Mouse (Mus musculus): ENCODE results near the gene Gm17334. TPM values are rescaled to one million over a fixed set of nuclear protein-coding genes. Genes with fewer than 3 reads are reported as not detected.

Gene Gm17334
- polyA plus RNA-seq, 1 experiment from 2014 or later = not detected

- Histone ChIP-seq H3K4me3 (no peak overlapping the region), H3K9ac (no peak overlapping the region)
- 97% methylated on average over 2 of the region's 2 CpGs for WGBS
Observed at GRCm38 (mm10) chr11:53779808-53780207, 6.8 kb upstream of the Gm17334 start.

DNA sequence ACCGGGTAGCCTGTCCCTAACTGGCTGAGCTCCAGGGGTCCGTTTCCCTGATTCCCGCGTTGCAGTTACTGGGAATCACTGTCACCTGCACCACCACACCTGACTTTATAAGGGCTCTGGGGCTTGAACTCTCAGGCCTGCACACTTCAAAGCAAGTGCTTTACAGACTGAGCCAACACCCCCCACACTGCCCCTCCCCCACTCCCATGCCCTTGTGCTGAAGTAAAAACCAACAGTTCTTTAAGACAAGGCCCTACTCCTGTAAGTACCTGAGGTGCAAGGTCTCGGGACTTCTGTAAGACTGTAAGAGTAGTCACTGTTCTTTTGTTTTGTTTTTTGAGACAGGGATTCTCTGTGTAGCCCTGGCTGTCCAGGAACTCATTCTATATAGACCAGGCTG, 5.5 kb upstream of the Gm17334 start:
- no peak overlapping the region for H3K4me2 ChIP-seq
- no peak overlapping the region for H3K4me3 ChIP-seq
- H3K27me3 ChIP-seq = no peaks in the 10 kb centered on the region
- no peak overlapping the region for H3K9ac ChIP-seq
- 87% methylated on average over 5 of the region's 5 CpGs for WGBS
- no peaks in the 10 kb centered on the region for H3K9me3 ChIP-seq (replicated peaks)
- peaks cover 9% of the 10 kb centered on the region; the same call in 1 of the 2 replicates for H3K36me3 ChIP-seq (ENCODE audit: poor library complexity, severe bottlenecking)
- no peak overlapping the region for H3K27ac ChIP-seq
- ATAC-seq = no peak
- H3K4me1 ChIP-seq = no peaks in the 10 kb centered on the region

More at GRCm38 (mm10) chr11:53779808-53780207, 6.8 kb upstream of the Gm17334 start:
- ATAC-seq = no peak
- no peaks in the 10 kb centered on the region for H3K9me3 ChIP-seq (replicated peaks)
- H3K4me1 ChIP-seq = no peaks in the 10 kb centered on the region
- no peak overlapping the region for H3K4me2 ChIP-seq
- 0 out of 2 replicates have a peak, but pooled peaks cover 9% of the 10 kb centered on the region for H3K36me3 ChIP-seq (ENCODE audit: poor library complexity, severe bottlenecking)
- no peaks in the 10 kb centered on the region for H3K27me3 ChIP-seq
- no peak overlapping the region for H3K27ac ChIP-seq

- 81% methylated on average over 5 of the region's 5 CpGs for WGBS
- Histone ChIP-seq H3K27ac (no peak overlapping the region), H3K27me3 (no peaks in the 10 kb centered on the region), H3K4me1 (no peaks in the 10 kb centered on the region), H3K4me2 (no peak overlapping the region), H3K4me3 (no peak overlapping the region), H3K9ac (no peak overlapping the region), H3K36me3 (ENCODE audit: poor library complexity, severe bottlenecking) (peaks cover 9% of the 10 kb centered on the region; the same call in 1 of the 2 replicates), H3K9me3 (replicated peaks) (no peaks in the 10 kb centered on the region)
- ATAC-seq = no peak
Observed at GRCm38 (mm10) chr11:53777736-53778135, 4.7 kb upstream of the Gm17334 start.

DNA sequence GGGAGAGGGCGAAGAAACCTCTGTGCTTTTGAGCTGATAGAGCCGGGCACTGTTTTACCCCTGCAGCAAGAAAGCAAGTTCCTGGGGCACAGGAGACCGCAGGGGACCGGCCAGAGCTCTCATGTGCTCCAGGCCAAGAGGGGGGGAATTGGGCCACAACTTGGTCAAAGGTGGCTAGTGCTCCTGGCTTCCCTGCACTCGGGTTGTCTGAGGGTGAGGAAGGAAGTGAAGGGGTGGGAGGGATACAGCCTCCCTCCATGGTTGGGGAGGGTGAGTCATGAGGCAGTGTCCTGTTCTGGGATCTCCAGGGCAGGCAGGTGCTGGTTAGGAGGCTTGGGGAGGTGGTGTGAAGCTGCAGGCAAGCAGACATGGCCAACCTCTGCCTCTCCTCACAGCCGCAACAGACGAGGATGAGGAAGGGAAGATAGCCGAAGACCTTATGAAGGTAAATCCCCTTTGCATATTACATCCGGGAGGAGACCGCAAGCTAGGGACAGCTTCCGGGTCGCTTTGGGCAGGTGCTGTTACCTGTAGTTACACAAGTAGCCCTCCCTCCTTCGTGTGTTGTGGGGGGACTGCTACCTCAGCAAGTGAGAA, 1.8 kb upstream of the Gm17334 start:
- Histone ChIP-seq H3K9me3 (replicated peaks) (no peaks in the 10 kb centered on the region), H3K4me2 (no peak overlapping the region), H3K4me1 (0 out of 2 replicates have a peak, but pooled peaks cover 8% of the 10 kb centered on the region), H3K4me3 (no peak overlapping the region), H3K36me3 (ENCODE audit: poor library complexity, severe bottlenecking) (peaks cover 9% of the 10 kb centered on the region; the same call in 1 of the 2 replicates), H3K27ac (no peak overlapping the region), H3K9ac (no peak overlapping the region), H3K27me3 (peaks cover 11% of the 10 kb centered on the region; the same call in 1 of the 2 replicates)
- no peak for ATAC-seq
- 87% methylated on average over 13 of the region's 13 CpGs for WGBS

GRCm38 (mm10) chr11:53773641-53774360, 814 bp upstream of the Gm17334 start:
- H3K36me3 ChIP-seq (ENCODE audit: poor library complexity, severe bottlenecking) = peaks cover 9% of the 10 kb centered on the region; the same call in 1 of the 2 replicates
- no peak overlapping the region for H3K4me2 ChIP-seq
- no peak overlapping the region for H3K27ac ChIP-seq
- H3K4me1 ChIP-seq = 0 out of 2 replicates have a peak, but pooled peaks cover 12% of the 10 kb centered on the region
- ATAC-seq = no peak
- peaks cover 17% of the 10 kb centered on the region for H3K27me3 ChIP-seq
- no peak overlapping the region for H3K4me3 ChIP-seq
- 93% methylated on average over 16 of the region's 16 CpGs for WGBS
- no peaks in the 10 kb centered on the region for H3K9me3 ChIP-seq (replicated peaks)
- no peak overlapping the region for H3K9ac ChIP-seq

DNA sequence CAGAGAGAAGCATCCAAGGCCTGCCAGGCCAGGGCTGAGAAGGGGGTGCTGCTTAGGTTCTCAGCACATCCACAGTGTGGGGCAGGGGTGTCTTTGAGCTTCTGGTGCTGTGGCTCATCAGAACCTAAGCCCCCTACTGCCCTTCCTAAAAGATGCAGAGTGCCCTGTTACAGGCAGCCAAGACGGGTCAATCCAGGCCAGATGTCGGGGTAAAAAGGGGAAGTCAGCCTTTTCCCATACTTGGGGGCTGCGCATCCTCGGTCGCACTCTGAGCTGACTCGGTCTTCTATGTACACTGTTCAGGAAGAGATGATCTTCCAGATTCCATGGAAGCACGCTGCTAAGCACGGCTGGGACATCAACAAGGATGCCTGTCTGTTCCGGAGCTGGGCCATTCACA, 451 bp downstream of the Gm17334 start:
- H3K9ac ChIP-seq = no peak overlapping the region
- H3K27me3 ChIP-seq = peaks cover 22% of the 10 kb centered on the region
- H3K9me3 ChIP-seq (replicated peaks) = no peaks in the 10 kb centered on the region
- no peak overlapping the region for H3K27ac ChIP-seq
- H3K4me1 ChIP-seq = 0 out of 2 replicates have a peak, but pooled peaks cover 12% of the 10 kb centered on the region
- 81% methylated on average over 9 of the region's 9 CpGs for WGBS
- H3K36me3 ChIP-seq (ENCODE audit: poor library complexity, severe bottlenecking) = peaks cover 9% of the 10 kb centered on the region; the same call in 1 of the 2 replicates
- H3K4me3 ChIP-seq = no peak overlapping the region
- no peak for ATAC-seq
- no peak overlapping the region for H3K4me2 ChIP-seq

DNA sequence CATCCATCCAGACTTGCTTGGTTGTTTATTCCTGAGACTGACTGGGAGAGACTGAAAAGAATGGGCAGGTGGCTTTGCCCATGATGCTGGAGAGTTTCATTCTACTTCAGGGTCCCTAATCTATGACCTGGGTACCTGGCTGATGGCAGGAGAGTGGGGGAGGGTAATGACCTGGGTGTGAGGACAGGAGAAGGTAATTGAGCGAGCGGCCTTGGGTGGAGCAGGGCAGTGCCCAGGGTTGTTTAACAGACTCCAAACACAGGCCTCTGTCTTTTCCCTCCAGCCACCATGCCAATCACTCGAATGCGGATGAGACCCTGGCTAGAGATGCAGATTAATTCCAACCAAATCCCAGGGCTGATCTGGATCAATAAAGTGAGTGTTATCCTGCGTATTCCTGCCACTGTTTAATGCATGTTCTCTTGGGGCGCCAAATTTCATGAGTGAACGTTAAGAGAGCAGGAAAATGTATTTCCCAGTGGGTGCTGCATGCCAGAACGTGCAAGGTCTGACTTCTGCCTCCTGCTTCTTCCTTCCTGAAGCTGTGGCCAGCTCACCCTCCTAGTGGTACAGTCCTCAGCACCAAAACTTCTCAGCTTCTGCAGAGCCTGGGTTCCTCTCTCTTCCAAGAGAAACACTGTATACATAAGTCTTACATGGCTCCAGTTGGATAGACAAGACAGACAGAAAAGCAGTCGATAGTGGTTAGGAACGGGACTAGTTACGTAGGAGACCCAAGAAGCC, 1.8 kb downstream of the Gm17334 start:
- no peak overlapping the region for H3K27ac ChIP-seq
- peaks cover 3% of the 10 kb centered on the region; the same call in 1 of the 2 replicates for H3K36me3 ChIP-seq (ENCODE audit: poor library complexity, severe bottlenecking)
- WGBS = 83% methylated on average over 11 of the region's 11 CpGs
- no peak overlapping the region for H3K9ac ChIP-seq
- ATAC-seq = no peak
- H3K4me1 ChIP-seq = 0 out of 2 replicates have a peak, but pooled peaks cover 12% of the 10 kb centered on the region
- H3K4me2 ChIP-seq = peak overlapping the region; percentile 98
- peak overlapping the region; percentile 74 for H3K4me3 ChIP-seq
- H3K27me3 ChIP-seq = peaks cover 26% of the 10 kb centered on the region
- no peaks in the 10 kb centered on the region for H3K9me3 ChIP-seq (replicated peaks)

DNA sequence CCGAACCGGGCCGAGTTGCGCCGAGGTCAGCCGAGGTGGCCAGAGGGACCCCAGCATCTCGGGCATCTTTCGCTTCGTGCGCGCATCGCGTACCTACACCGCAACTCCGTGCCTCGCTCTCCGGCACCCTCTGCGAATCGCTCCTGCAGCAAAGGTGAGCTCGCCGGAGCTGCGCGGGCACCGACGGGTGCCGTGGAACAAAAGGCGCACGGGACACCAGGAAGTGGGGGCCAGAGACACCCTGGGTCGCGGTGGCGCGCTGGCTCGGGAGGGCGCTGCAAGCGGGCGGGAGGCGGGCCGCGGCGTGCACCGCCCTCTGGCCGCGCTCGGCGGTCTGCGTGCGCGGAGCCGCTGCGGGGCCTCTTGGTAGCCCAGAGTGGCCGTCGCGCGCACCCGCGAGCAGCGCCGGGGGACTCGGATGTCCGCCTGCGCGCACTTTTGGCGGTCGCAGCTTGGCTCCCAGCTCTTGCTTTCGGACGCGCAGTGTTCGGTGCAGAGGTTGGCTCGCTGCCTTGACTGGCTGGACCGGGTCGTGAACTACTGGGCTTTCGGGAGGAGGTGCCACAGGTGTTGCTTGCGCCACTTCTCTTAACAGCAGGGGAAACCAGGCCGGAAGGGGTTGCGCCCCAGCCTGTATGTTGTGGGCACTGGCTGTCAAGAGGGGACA, 2.7 kb downstream of the Gm17334 start:
- H3K27me3 ChIP-seq = peaks cover 26% of the 10 kb centered on the region
- no peaks in the 10 kb centered on the region; the same call in 1 of the 2 replicates for H3K36me3 ChIP-seq (ENCODE audit: poor library complexity, severe bottlenecking)
- H3K9ac ChIP-seq = peak overlapping the region; percentile 73
- 0 out of 2 replicates have a peak, but pooled peaks cover 12% of the 10 kb centered on the region for H3K4me1 ChIP-seq
- no peaks in the 10 kb centered on the region for H3K9me3 ChIP-seq (replicated peaks)
- H3K4me3 ChIP-seq = peak overlapping the region; percentile 74
- peak; percentile 83 for ATAC-seq
- under 1% methylated on average over 71 of the region's 75 CpGs for WGBS
- H3K27ac ChIP-seq = no peak overlapping the region
- peak overlapping the region; percentile 98 for H3K4me2 ChIP-seq

DNA sequence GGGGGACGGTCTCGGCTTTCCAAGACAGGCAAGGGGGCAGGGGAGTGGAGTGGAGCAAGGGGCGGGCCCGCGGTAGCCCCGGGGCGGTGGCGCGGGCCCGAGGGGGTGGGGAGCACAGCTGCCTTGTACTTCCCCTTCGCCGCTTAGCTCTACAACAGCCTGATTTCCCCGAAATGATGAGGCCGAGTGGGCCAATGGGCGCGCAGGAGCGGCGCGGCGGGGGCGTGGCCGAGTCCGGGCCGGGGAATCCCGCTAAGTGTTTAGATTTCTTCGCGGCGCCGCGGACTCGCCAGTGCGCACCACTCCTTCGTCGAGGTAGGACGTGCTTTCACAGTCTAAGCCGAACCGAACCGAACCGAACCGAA, 3.2 kb downstream of the Gm17334 start, which contains the start of gene Irf1:
TSS of gene Irf1 (plus strand) at position 255 of the 365 bp plus-strand sequence.
- Histone ChIP-seq H3K4me1 (0 out of 2 replicates have a peak, but pooled peaks cover 12% of the 10 kb centered on the region), H3K4me2 (peak within 1 kb of the TSS; percentile 98), H3K36me3 (ENCODE audit: poor library complexity, severe bottlenecking) (no peaks in the 10 kb centered on the region; the same call in 1 of the 2 replicates), H3K27me3 (peaks cover 26% of the 10 kb centered on the region), H3K9me3 (replicated peaks) (no peaks in the 10 kb centered on the region), H3K9ac (peak within 1 kb of the TSS; percentile 73), H3K4me3 (peak within 1 kb of the TSS; percentile 74), H3K27ac (no peak within 1 kb of the TSS)
- under 1% methylated on average over 40 of the region's 40 CpGs for WGBS
- peak; percentile 97 for ATAC-seq

- H3K4me3 ChIP-seq = peak overlapping the region; percentile 74
- peaks cover 26% of the 10 kb centered on the region for H3K27me3 ChIP-seq
- H3K27ac ChIP-seq = no peak overlapping the region
- ATAC-seq = no peak
- peaks cover 13% of the 10 kb centered on the region; the same call in 1 of the 2 replicates for H3K4me1 ChIP-seq
- H3K36me3 ChIP-seq (ENCODE audit: poor library complexity, severe bottlenecking) = no peaks in the 10 kb centered on the region; the same call in 1 of the 2 replicates
- no peak overlapping the region for H3K9ac ChIP-seq
- no peaks in the 10 kb centered on the region for H3K9me3 ChIP-seq (replicated peaks)
- 60% methylated on average over 12 of the region's 12 CpGs for WGBS
- H3K4me2 ChIP-seq = peak overlapping the region; percentile 98
Observed at GRCm38 (mm10) chr11:53769185-53769576, 3.8 kb downstream of the Gm17334 start.

DNA sequence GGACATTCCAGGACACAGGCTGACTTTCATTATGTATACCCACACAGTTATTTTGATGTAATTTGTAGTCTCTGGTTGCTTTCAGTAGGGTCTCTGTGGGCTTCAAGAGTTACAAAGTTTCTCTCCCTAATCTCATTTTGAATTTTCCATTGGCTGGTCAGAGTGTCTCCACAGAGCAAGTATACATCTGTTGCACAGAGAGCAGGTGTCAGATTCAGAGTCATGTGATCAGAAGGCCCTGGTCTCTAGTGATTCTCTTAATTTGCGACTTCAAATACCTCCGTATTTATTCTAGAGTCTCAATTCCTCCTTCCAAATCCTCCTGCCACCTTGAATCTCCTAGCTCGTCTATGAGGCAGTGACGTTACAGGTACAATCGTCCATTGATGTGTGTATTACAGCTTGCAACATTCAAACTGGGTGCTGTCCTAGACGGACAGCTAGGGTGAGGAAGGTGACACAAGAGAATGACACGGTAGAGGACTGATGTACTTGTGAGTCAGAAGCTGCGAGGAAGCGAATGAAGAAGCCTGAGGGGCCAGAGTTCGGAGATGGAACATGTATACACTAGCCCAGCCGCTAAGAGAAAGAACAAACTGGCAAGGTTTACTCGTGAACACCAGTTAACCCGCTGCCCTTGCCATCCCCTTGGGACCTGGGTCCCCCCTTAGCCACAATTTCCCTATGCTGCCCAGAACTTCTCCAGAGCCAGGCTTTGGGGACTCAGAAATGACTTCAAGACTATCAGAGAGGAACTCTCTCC, 4.4 kb downstream of the Gm17334 start:
- no peak overlapping the region for H3K4me2 ChIP-seq
- no peak overlapping the region for H3K9ac ChIP-seq
- no peak for ATAC-seq
- no peak overlapping the region for H3K4me3 ChIP-seq
- H3K27ac ChIP-seq = no peak overlapping the region
- WGBS = 79% methylated on average over 13 of the region's 13 CpGs
- H3K4me1 ChIP-seq = peaks cover 18% of the 10 kb centered on the region
- H3K9me3 ChIP-seq (replicated peaks) = no peaks in the 10 kb centered on the region
- H3K27me3 ChIP-seq = peaks cover 29% of the 10 kb centered on the region
- H3K36me3 ChIP-seq (ENCODE audit: poor library complexity, severe bottlenecking) = no peaks in the 10 kb centered on the region

Data from forebrain, embryonic 13.5 days (tissue).